ENCODE assay signal across 15 mouse cellular contexts in genomic region chr13:54179971-54180370, GRCm38 (mm10). TPM values are rescaled to one million over a fixed set of nuclear protein-coding genes. Genes with fewer than 3 reads are reported as not detected.
"Had no signal": no experiment of that assay in that cellular context is flagged by ENCODE, and none has a peak within 500 bp of the region (broad histone marks: within the 10 kb centered on the region; RNA-seq: fewer than 3 reads in every experiment).

No protein-coding gene starts in this region.

- H3K9ac ChIP-seq: lung, embryonic 14.5 days; neural tube, embryonic 13.5 days; neural tube, embryonic 15.5 days had no signal

- DNase-seq: midbrain, embryonic 14.5 days; retina, postnatal 1 day; right cerebral cortex, adult 18-20 months; right cerebral cortex, postnatal 25 days; right cerebral cortex, postnatal 4 days; spleen, adult 18-20 months; thymus, adult 18-20 months; thymus, postnatal 14 days; thymus, postnatal 36 days had no signal

- H3K4me3 ChIP-seq: myocyte; neural tube, embryonic 13.5 days; neural tube, embryonic 15.5 days had no signal

- H3K27ac ChIP-seq: neural tube, embryonic 13.5 days; neural tube, embryonic 15.5 days had no signal

- H3K9me3 ChIP-seq: neural tube, embryonic 15.5 days had no signal

- H3K36me3 ChIP-seq: neural tube, embryonic 13.5 days; neural tube, embryonic 15.5 days had no signal

- H3K27me3 ChIP-seq: neural tube, embryonic 13.5 days; neural tube, embryonic 15.5 days had no signal

- H3K4me1 ChIP-seq: neural tube, embryonic 13.5 days; neural tube, embryonic 15.5 days had no signal

RNA-seq across cellular contexts. Expression of gene Hrh2, which starts 12.0 kb away (rescaled TPM):
- polyA plus RNA-seq: lung, embryonic 14.5 days; midbrain, embryonic 11.5 days; myocyte; neural tube, embryonic 11.5 days had no signal
